ENCODE assay signal across 13 mouse cellular contexts in genomic region chr3:129286426-129286825, GRCm38 (mm10). TPM values are rescaled to one million over a fixed set of nuclear protein-coding genes. Genes with fewer than 3 reads are reported as not detected.
"Had no signal": no experiment of that assay in that cellular context is flagged by ENCODE, and none has a peak within 500 bp of the region (broad histone marks: within the 10 kb centered on the region; RNA-seq: fewer than 3 reads in every experiment).

No protein-coding gene starts in this region.

- DNase-seq: gastrocnemius, adult 2 months; gastrocnemius, postnatal 10 days; gastrocnemius, postnatal 25 days; heart, adult 2 months; heart, postnatal 14 days; heart, postnatal 36 days; kidney, adult 18-20 months; kidney, adult 8-10 months; kidney, postnatal 25 days; layer of hippocampus, adult 9-11 months; layer of hippocampus, postnatal 36 days; left cerebral cortex, postnatal 4 days had no signal

RNA-seq across cellular contexts. Expression of gene Enpep, which starts 46.1 kb away (rescaled TPM):
- total RNA-seq: granulocyte monocyte progenitor cell, adult 5-6 weeks had no signal
